Mouse (Mus musculus): ENCODE results near the gene Bmpr1a. TPM values are rescaled to one million over a fixed set of nuclear protein-coding genes. Genes with fewer than 3 reads are reported as not detected.
"Not testable (repeated sequence)": the region's sequence is repeated elsewhere in the genome, so short reads cannot be mapped to it uniquely, and the experiment has no call there.

The Bmpr1a gene
- polyA plus RNA-seq, 1 experiment from 2014 or later, result 44.1 TPM

- ATAC-seq (ENCODE audit: low FRiP score, low read depth), result no peak
- Histone ChIP-seq H3K27ac (replicated peaks) (no peak within 1 kb of the TSS), H3K4me2 (replicated peaks) (no peak within 1 kb of the TSS), H3K36me3 (no peaks in the 10 kb centered on the region), H3K9ac (replicated peaks) (no peak within 1 kb of the TSS), H3K27me3 (no peaks in the 10 kb centered on the region), H3K4me3 (no peak within 1 kb of the TSS), H3K9me3 (no peaks in the 10 kb centered on the region), H3K4me1 (peaks cover 10% of the 10 kb centered on the region)
- 81% methylated on average over 13 of the region's 13 CpGs for WGBS
These were observed 127.7 kb downstream of the Bmpr1a start, which contains the start of gene Mmrn2 for GRCm38 (mm10) chr14:34375415-34375904. Gene Mmrn2 (plus strand): TSS chr14:34375465.

GRCm38 (mm10) chr14:34374577-34374976 is 128.6 kb downstream of the Bmpr1a start, which contains the start of gene Sncg:
Gene Sncg (minus strand): TSS chr14:34374789.
- no peaks in the 10 kb centered on the region for H3K27me3 ChIP-seq
- H3K9me3 ChIP-seq, result no peaks in the 10 kb centered on the region
- 0 out of 2 replicates have a peak, but pooled peaks have one; percentile 31 for ATAC-seq (ENCODE audit: low FRiP score, low read depth)
- H3K27ac ChIP-seq (replicated peaks), result no peak within 1 kb of the TSS
- peaks cover 10% of the 10 kb centered on the region for H3K4me1 ChIP-seq
- WGBS, result 79% methylated on average over 10 of the region's 10 CpGs
- no peaks in the 10 kb centered on the region for H3K36me3 ChIP-seq
- H3K9ac ChIP-seq (replicated peaks), result no peak within 1 kb of the TSS
- no peak within 1 kb of the TSS for H3K4me3 ChIP-seq
- no peak within 1 kb of the TSS for H3K4me2 ChIP-seq (replicated peaks)

- WGBS, result 79% methylated on average over 6 of the region's 6 CpGs
These were observed 129.6 kb downstream of the Bmpr1a start for GRCm38 (mm10) chr14:34373581-34373980.

GRCm38 (mm10) chr14:34372646-34373045 is 130.5 kb downstream of the Bmpr1a start:
- Histone ChIP-seq H3K27me3 (no peaks in the 10 kb centered on the region), H3K27ac (replicated peaks) (no peak overlapping the region), H3K4me3 (no peak overlapping the region), H3K36me3 (no peaks in the 10 kb centered on the region), H3K9ac (replicated peaks) (no peak overlapping the region), H3K4me1 (no peaks in the 10 kb centered on the region), H3K9me3 (no peaks in the 10 kb centered on the region), H3K4me2 (replicated peaks) (no peak overlapping the region)
- 88% methylated on average over 6 of the region's 6 CpGs for WGBS
- no peak for ATAC-seq (ENCODE audit: low FRiP score, low read depth)

More at GRCm38 (mm10) chr14:34373581-34373980, 129.6 kb downstream of the Bmpr1a start:
- H3K4me3 ChIP-seq, result no peak overlapping the region
- H3K4me2 ChIP-seq (replicated peaks), result no peak overlapping the region
- H3K9ac ChIP-seq (replicated peaks), result no peak overlapping the region
- H3K36me3 ChIP-seq, result no peaks in the 10 kb centered on the region
- H3K4me1 ChIP-seq, result peaks cover 4% of the 10 kb centered on the region
- H3K27me3 ChIP-seq, result no peaks in the 10 kb centered on the region
- ATAC-seq (ENCODE audit: low FRiP score, low read depth), result no peak
- no peak overlapping the region for H3K27ac ChIP-seq (replicated peaks)
- no peaks in the 10 kb centered on the region for H3K9me3 ChIP-seq

- Histone ChIP-seq H3K4me2 (replicated peaks) (no peak overlapping the region), H3K27ac (replicated peaks) (no peak overlapping the region), H3K27me3 (no peaks in the 10 kb centered on the region), H3K4me3 (no peak overlapping the region), H3K9me3 (no peaks in the 10 kb centered on the region), H3K9ac (replicated peaks) (no peak overlapping the region), H3K36me3 (no peaks in the 10 kb centered on the region), H3K4me1 (no peaks in the 10 kb centered on the region)
- WGBS, result 85% methylated on average over 2 of the region's 2 CpGs
- no peak for ATAC-seq (ENCODE audit: low FRiP score, low read depth)
These were observed 131.4 kb downstream of the Bmpr1a start for GRCm38 (mm10) chr14:34371763-34372162.

GRCm38 (mm10) chr14:34370921-34371320 is 132.2 kb downstream of the Bmpr1a start:
- Histone ChIP-seq H3K4me2 (replicated peaks) (no peak overlapping the region), H3K9me3 (no peaks in the 10 kb centered on the region), H3K36me3 (no peaks in the 10 kb centered on the region), H3K9ac (replicated peaks) (no peak overlapping the region), H3K4me1 (no peaks in the 10 kb centered on the region), H3K4me3 (no peak overlapping the region), H3K27me3 (no peaks in the 10 kb centered on the region), H3K27ac (replicated peaks) (no peak overlapping the region)
- ATAC-seq (ENCODE audit: low FRiP score, low read depth), result no peak
- WGBS, result 79% methylated on average over 3 of the region's 3 CpGs

GRCm38 (mm10) chr14:34370203-34370602 is 132.9 kb downstream of the Bmpr1a start:
- no peak overlapping the region for H3K4me2 ChIP-seq (replicated peaks)
- H3K27ac ChIP-seq (replicated peaks), result no peak overlapping the region
- H3K9ac ChIP-seq (replicated peaks), result no peak overlapping the region
- H3K27me3 ChIP-seq, result no peaks in the 10 kb centered on the region
- H3K36me3 ChIP-seq, result no peaks in the 10 kb centered on the region
- no peaks in the 10 kb centered on the region for H3K9me3 ChIP-seq
- WGBS, result 66% methylated on average over 3 of the region's 3 CpGs
- H3K4me3 ChIP-seq, result no peak overlapping the region
- ATAC-seq (ENCODE audit: low FRiP score, low read depth), result no peak
- H3K4me1 ChIP-seq, result no peaks in the 10 kb centered on the region

GRCm38 (mm10) chr14:34365147-34365507 is 138.0 kb downstream of the Bmpr1a start:
- Histone ChIP-seq H3K4me1 (peaks cover 7% of the 10 kb centered on the region), H3K27me3 (peaks cover 3% of the 10 kb centered on the region; the same call in 1 of the 2 replicates), H3K9me3 (no peaks in the 10 kb centered on the region), H3K9ac (replicated peaks) (no peak overlapping the region), H3K36me3 (no peaks in the 10 kb centered on the region), H3K4me3 (no peak overlapping the region), H3K4me2 (replicated peaks) (no peak overlapping the region), H3K27ac (replicated peaks) (no peak overlapping the region)
- 96% methylated on average over 2 of the region's 2 CpGs for WGBS
- no peak for ATAC-seq (ENCODE audit: low FRiP score, low read depth)

- H3K4me3 ChIP-seq, result peak overlapping the region; percentile 41
- peak overlapping the region; percentile 53; the same call in 1 of the 2 replicates for H3K9ac ChIP-seq (replicated peaks)
- 77% methylated on average over 15 of the region's 15 CpGs for WGBS
- H3K27me3 ChIP-seq; H3K27ac ChIP-seq (replicated peaks); H3K9me3 ChIP-seq; H3K4me1 ChIP-seq; ATAC-seq (ENCODE audit: low FRiP score, low read depth); H3K36me3 ChIP-seq: not testable (repeated sequence)
- peak overlapping the region; percentile 77 for H3K4me2 ChIP-seq (replicated peaks)
These were observed 138.6 kb downstream of the Bmpr1a start for GRCm38 (mm10) chr14:34364254-34365146.

- WGBS, result 2% methylated on average over 32 of the region's 32 CpGs
These were observed 139.5 kb downstream of the Bmpr1a start for GRCm38 (mm10) chr14:34363490-34364253.

GRCm38 (mm10) chr14:34362726-34363445 is 140.3 kb downstream of the Bmpr1a start:
- Histone ChIP-seq H3K27ac (replicated peaks) (no peak overlapping the region), H3K4me3 (peak overlapping the region; percentile 41), H3K27me3 (peaks cover 3% of the 10 kb centered on the region; the same call in 1 of the 2 replicates), H3K9me3 (no peaks in the 10 kb centered on the region), H3K9ac (replicated peaks) (no peak overlapping the region), H3K36me3 (no peaks in the 10 kb centered on the region), H3K4me2 (replicated peaks) (peak overlapping the region; percentile 77), H3K4me1 (peaks cover 7% of the 10 kb centered on the region)
- ATAC-seq (ENCODE audit: low FRiP score, low read depth), result peak; percentile 59
- 27% methylated on average over 18 of the region's 18 CpGs for WGBS

More at GRCm38 (mm10) chr14:34363490-34364253, 139.5 kb downstream of the Bmpr1a start:
- Histone ChIP-seq H3K9me3 (no peaks in the 10 kb centered on the region), H3K4me1 (peaks cover 7% of the 10 kb centered on the region), H3K36me3 (no peaks in the 10 kb centered on the region), H3K4me2 (replicated peaks) (peak overlapping the region; percentile 77), H3K9ac (replicated peaks) (peak overlapping the region; percentile 53), H3K4me3 (peak overlapping the region; percentile 41), H3K27ac (replicated peaks) (no peak overlapping the region), H3K27me3 (peaks cover 3% of the 10 kb centered on the region; the same call in 1 of the 2 replicates)
- peak; percentile 66 for ATAC-seq (ENCODE audit: low FRiP score, low read depth)

Measured in midbrain, embryonic 12.5 days (tissue).